Mouse (Mus musculus): ENCODE data around the gene Ei24. TPM values are rescaled to one million over a fixed set of nuclear protein-coding genes. Genes with fewer than 3 reads are reported as not detected.

Gene Ei24
- polyA plus RNA-seq, 1 experiment from 2014 or later, result 50.2 TPM

- peak within 1 kb of the TSS; percentile 93 for H3K4me3 ChIP-seq (ENCODE audit: low read depth, low read length)
- peak; percentile 100 for ATAC-seq (ENCODE audit: low read depth)
- no peaks in the 10 kb centered on the region for H3K9me3 ChIP-seq (ENCODE audit: control insufficient read depth, low read length)
- under 1% methylated on average over 60 of the region's 60 CpGs for WGBS
- H3K9ac ChIP-seq (replicated peaks; ENCODE audit: low read depth, low read length), result peak within 1 kb of the TSS; percentile 80
- H3K27ac ChIP-seq (ENCODE audit: low read depth, low read length), result peak within 1 kb of the TSS; percentile 87
- peak within 1 kb of the TSS; percentile 81 for H3K4me2 ChIP-seq (ENCODE audit: low read depth, low read length)
- H3K27me3 ChIP-seq (ENCODE audit: control insufficient read depth, insufficient read depth, low read length), result no peaks in the 10 kb centered on the region
- peaks cover 11% of the 10 kb centered on the region; the same call in 1 of the 2 replicates for H3K36me3 ChIP-seq (ENCODE audit: control insufficient read depth, insufficient read depth, low read length)
- peaks cover 8% of the 10 kb centered on the region for H3K4me1 ChIP-seq (ENCODE audit: control insufficient read depth, insufficient read depth, low read length)
Measured at GRCm38 (mm10) chr9:36767203-36768143, 29.7 kb downstream of the Ei24 start, which contains the start of gene Stt3a. Stt3a (minus strand) TSS chr9:36767679.

DNA sequence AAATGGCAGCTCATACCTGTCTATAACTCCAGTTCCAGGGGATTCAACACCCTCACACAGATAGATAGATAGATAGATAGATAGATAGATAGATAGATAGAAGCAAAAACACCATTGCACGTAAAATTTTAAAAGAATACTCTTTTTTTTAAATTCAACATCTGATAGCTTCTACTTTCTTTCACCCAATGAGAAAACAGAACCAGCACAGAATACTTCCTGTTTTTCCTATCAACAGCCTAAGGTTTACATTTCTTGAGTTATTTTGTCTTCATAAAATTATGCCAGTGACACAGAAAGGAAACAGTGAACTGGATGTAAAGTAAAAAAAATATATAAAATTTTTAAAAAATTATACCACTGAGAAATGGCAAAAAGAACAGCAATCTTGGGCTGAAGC lies 32.8 kb downstream of the Ei24 start:
- Histone ChIP-seq H3K27me3 (ENCODE audit: control insufficient read depth, insufficient read depth, low read length) (no peaks in the 10 kb centered on the region), H3K9ac (replicated peaks; ENCODE audit: low read depth, low read length) (no peak overlapping the region), H3K36me3 (ENCODE audit: control insufficient read depth, insufficient read depth, low read length) (peaks cover 20% of the 10 kb centered on the region), H3K4me2 (ENCODE audit: low read depth, low read length) (no peak overlapping the region), H3K4me1 (ENCODE audit: control insufficient read depth, insufficient read depth, low read length) (peaks cover 8% of the 10 kb centered on the region), H3K27ac (ENCODE audit: low read depth, low read length) (no peak overlapping the region), H3K4me3 (ENCODE audit: low read depth, low read length) (no peak overlapping the region), H3K9me3 (ENCODE audit: control insufficient read depth, low read length) (no peaks in the 10 kb centered on the region)
- WGBS, result 97% methylated on average over 1 of the region's 1 CpGs
- ATAC-seq (ENCODE audit: low read depth), result no peak

Other genes with a start within 250 kb of the Ei24 start
- gene Gm17689, start 214.8 kb downstream of the Ei24 start, polyA plus RNA-seq (2014; fragmentation: Nextera tagmentation; extraction: Ambion mirVana), result not detected in 2 replicates
- gene A630095E13Rik, start 154.0 kb downstream of the Ei24 start, polyA plus RNA-seq (2014; fragmentation: Nextera tagmentation; extraction: Ambion mirVana), result not detected in 2 replicates
- gene Acrv1, start 104.2 kb downstream of the Ei24 start, polyA plus RNA-seq (2014; fragmentation: Nextera tagmentation; extraction: Ambion mirVana), result not detected in 2 replicates
- gene Chek1, start 70.3 kb downstream of the Ei24 start, polyA plus RNA-seq (2014; fragmentation: Nextera tagmentation; extraction: Ambion mirVana), result 5.4 and 6.2 TPM in 2 replicates
- gene Stt3a, start 29.7 kb downstream of the Ei24 start, polyA plus RNA-seq (2014; fragmentation: Nextera tagmentation; extraction: Ambion mirVana), result 64.4 and 81.0 TPM in 2 replicates
- 664 and 692 TPM in 2 replicates for gene Fez1, start 24.5 kb upstream of the Ei24 start, polyA plus RNA-seq (2014; fragmentation: Nextera tagmentation; extraction: Ambion mirVana)

Measured in neural tube, embryonic 14.5 days (tissue).